Mouse (Mus musculus) olfactory bulb, adult 2 months (tissue): ENCODE results near the gene Dffb.

Experiments
- CTCF ChIP-seq: fragments of 200-500 bp; IDR thresholded peaks from 2 replicates; pipeline ENCODE4 v1.5.1; 2012; ENCODE audit warnings: low read depth, mild to moderate bottlenecking, low read length, moderate library complexity; ENCODE audit not compliant: insufficient read depth
- POLR2A ChIP-seq: fragments of 200-500 bp; IDR thresholded peaks from 2 replicates; pipeline ENCODE4 v1.6.1; 2012; ENCODE audit warnings: mild to moderate bottlenecking, low read depth, low read length, moderate library complexity; ENCODE audit not compliant: insufficient read depth

GRCm38 (mm10) chr4:154006264-154006663 is 31.3 kb upstream of the Dffb start:
- TF ChIP-seq POLR2A (no peak), CTCF (no peak)
